Mouse (Mus musculus): ENCODE results near the gene Fam184b. TPM values are rescaled to one million over a fixed set of nuclear protein-coding genes. Genes with fewer than 3 reads are reported as not detected.

Fam184b gene
- total RNA-seq, 2 experiments from 2014 or later: 6.9 to 10.4 TPM

DNA sequence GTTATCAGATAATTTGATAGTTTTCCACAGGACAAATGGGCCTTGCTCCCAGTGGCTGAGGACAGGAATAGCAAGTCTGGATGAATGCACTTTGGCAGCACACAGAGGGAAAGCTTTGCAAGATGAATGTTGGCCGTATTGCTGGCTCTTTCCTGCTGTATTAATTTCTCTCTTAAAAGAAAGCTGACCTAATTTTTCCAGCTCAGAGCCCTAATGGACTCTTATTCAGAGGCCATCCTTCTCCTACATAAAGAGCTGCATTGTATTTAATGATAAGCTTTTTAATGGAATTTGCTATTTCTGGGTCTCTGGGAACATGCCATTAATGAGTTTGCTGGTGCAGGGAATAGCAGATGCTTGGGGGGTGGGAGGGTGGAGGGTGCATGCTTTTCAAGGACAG is 11.6 kb downstream of the Fam184b start:
- intact Hi-C loops (cut with DNase I): no loop called here
- DNase-seq (ENCODE audit: low spot score in 2 of 2): no peak

- DNase-seq (ENCODE audit: low spot score in 2 of 2): no peak
- intact Hi-C loops (cut with DNase I): no loop called here
These were observed 17.9 kb downstream of the Fam184b start for GRCm38 (mm10) chr5:45621511-45621910.

DNA sequence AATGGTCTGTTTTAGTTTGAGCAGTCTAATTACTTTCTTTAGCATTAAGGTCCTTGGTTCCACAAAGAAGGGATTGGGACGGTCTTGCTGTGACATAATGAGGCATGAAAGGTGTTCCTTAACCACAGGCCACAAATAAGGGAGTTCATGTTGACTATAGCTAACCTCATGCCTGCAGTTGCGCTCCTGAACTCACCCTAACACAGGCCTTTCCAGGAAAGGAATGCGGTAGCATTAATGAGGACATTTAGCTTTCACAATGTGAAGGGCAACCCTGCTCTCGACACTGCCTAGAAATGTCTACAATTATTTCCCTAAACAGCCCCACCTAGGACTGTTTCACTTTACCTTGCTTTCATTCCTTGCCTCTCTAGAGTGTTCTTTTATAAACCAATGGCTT is 40.4 kb downstream of the Fam184b start:
- no peak for DNase-seq (ENCODE audit: low spot score in 2 of 2)
- intact Hi-C loops (cut with DNase I): no loop called here

GRCm38 (mm10) chr5:45595363-45596039 is 43.9 kb downstream of the Fam184b start:
- intact Hi-C loops (cut with DNase I): no loop called here
- DNase-seq (ENCODE audit: low spot score in 2 of 2): no peak

DNA sequence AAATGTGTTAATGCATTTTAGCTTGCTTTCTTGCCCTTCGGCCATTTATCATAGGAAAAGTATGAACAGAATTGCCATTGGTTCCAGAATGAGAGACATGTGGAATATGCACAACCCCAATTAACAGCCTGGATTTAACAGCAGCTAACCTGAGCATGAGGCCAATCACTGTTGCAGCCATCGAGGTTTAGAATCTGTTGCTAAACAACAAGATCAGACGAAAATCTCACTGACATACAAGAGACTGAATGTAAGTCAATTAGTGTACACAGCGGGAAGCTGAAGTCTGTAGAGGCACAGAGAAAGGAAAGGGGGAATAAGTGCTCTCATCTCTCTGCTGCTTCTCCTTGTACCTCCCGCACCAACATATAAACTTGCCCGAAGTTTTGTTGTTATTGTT is 46.1 kb downstream of the Fam184b start:
- DNase-seq (ENCODE audit: low spot score in 2 of 2): no peak
- intact Hi-C loops (cut with DNase I): no loop called here

GRCm38 (mm10) chr5:45590094-45590493 is 49.3 kb downstream of the Fam184b start:
- intact Hi-C loops (cut with DNase I): loop anchor here (2.0 kb wide), 1 partner anchor 49 kb away; the partner anchor contains the start of gene Fam184b
- DNase-seq (ENCODE audit: low spot score in 2 of 2): no peak

DNA sequence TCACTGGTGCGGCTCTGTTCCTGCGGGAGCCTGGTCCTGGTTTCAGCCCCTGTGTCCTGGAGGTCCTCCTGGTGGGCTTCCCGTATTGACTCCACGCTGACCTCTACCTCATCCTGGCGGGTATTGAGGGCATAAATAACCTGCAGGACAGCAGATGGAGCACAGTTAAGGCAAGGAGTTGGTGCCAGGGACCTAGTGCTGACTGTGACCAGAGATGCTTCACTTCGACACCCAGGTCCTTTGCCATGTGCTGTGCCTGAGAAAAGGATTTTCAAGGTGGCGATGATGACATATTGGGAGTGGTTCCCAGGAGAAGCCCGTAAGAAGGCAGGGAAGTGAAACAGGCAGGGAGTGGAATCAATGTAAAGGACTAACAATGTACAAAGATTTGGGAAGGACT is 54.8 kb downstream of the Fam184b start:
- intact Hi-C loops (cut with DNase I): no loop called here
- DNase-seq (ENCODE audit: low spot score in 2 of 2): no peak

- no peak for DNase-seq (ENCODE audit: low spot score in 2 of 2)
- intact Hi-C loops (cut with DNase I): no loop called here
These were observed 59.1 kb downstream of the Fam184b start for GRCm38 (mm10) chr5:45580279-45580678.

GRCm38 (mm10) chr5:45577376-45577775 is 62.0 kb downstream of the Fam184b start:
- intact Hi-C loops (cut with DNase I): no loop called here

DNA sequence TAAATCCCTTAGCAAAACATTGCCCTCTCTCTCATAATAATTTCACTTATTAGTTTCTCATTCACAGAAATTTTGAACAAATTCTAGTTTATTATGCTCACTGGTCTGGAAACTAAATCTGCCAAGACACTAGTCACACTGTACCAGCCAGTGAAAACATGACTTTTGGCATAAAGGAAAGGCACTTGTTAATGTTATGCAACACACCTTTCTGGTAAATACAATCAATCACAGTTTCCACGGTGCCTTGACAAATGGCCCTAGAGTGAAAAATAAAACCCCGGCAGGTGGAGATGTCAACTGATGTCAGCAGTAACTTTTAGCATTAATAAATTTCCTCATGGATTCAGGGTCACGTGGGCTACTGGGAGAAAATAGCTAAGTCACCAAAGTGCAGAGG is 62.7 kb downstream of the Fam184b start:
- intact Hi-C loops (cut with DNase I): no loop called here
- DNase-seq (ENCODE audit: low spot score in 2 of 2): no peak

More at GRCm38 (mm10) chr5:45577376-45577775, 62.0 kb downstream of the Fam184b start:
- DNase-seq (ENCODE audit: low spot score in 2 of 2): no peak

DNA sequence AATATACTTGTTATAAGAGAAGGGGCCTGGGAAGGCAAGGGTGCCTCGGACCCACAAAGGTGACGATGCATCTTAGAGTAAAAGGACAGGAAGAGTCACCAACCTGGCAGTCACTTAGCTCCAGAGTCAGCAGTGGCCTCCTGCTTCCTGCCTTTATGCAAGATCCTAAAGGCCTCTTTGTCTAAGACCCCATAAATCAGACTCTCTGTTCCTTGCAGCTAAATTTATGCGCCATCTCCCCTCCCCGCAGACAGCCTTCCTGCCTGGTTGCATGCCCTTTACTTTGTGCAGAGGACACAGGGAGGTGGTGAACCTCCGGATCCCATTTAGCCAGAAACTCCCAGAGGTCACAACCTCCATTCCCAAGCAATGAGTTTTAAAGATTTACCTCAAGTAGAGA is 66.6 kb downstream of the Fam184b start:
- intact Hi-C loops (cut with DNase I): no loop called here
- no peak for DNase-seq (ENCODE audit: low spot score in 2 of 2)

- intact Hi-C loops (cut with DNase I): no loop called here
- no peak for DNase-seq (ENCODE audit: low spot score in 2 of 2)
These were observed 73.6 kb downstream of the Fam184b start for GRCm38 (mm10) chr5:45565829-45566228.

- peak in 1 of 2 experiments; percentile 15 for DNase-seq (ENCODE audit: low spot score in 2 of 2)
- intact Hi-C loops (cut with DNase I): no loop called here
These were observed 75.4 kb downstream of the Fam184b start for GRCm38 (mm10) chr5:45564054-45564453.

GRCm38 (mm10) chr5:45549586-45549985 is 89.8 kb downstream of the Fam184b start:
- intact Hi-C loops (cut with DNase I): no loop called here
- DNase-seq (ENCODE audit: low spot score in 2 of 2): no peak

GRCm38 (mm10) chr5:45543374-45543773 is 96.0 kb downstream of the Fam184b start:
- intact Hi-C loops (cut with DNase I): no loop called here
- no peak for DNase-seq (ENCODE audit: low spot score in 2 of 2)

DNA sequence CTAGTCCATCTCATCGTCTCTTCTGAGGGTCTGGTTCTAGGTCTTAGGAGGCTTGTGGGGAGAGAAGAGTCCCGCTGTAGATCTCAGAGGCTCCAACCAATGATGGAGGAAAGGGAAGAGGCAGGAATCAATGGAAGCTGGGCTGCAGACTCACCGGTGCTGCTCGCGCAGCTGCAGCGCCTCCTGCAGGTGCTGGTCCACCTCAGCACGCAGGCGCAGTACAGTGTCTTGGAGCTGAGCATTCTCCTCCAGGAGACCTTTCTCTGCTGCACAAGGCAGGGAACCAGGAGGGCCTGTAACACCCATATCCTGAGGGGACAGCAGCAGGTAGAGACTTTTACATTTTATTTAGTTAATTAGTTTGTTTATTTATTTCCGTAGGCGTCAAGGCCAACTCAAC is 99.9 kb downstream of the Fam184b start:
- no peak for DNase-seq (ENCODE audit: low spot score in 2 of 2)
- intact Hi-C loops (cut with DNase I): no loop called here

DNA sequence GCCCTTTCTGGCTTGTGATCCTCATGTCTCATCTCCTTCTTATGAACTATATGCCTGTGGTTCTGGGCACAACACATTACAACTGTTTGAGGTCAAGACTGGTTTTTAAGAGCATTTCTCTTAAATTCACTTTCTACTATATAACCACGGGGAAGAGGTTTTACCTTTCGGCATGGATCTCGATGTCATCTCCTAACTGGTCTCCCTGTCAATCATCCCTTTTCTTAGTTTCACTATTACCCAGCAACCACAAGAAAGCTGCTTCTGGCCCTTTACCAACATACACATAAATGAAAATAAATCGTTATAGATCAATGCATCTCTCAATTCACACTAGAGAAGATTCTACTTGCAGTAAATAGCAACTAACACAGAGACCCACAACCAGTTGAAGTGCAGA is 104.2 kb downstream of the Fam184b start:
- intact Hi-C loops (cut with DNase I): loop anchor here (2.0 kb wide), 1 partner anchor 134 kb away; the partner anchor contains the start of gene Ncapg
- DNase-seq (ENCODE audit: low spot score in 2 of 2): no peak

GRCm38 (mm10) chr5:45534319-45535098 is 104.9 kb downstream of the Fam184b start:
- intact Hi-C loops (cut with DNase I): loop anchor here (2.0 to 5.0 kb wide), 3 partner anchors 62 to 813 kb away; partner anchors contain the start of gene Ncapg
- peak; percentile 39 to 47 for DNase-seq (ENCODE audit: low spot score in 2 of 2)

GRCm38 (mm10) chr5:45529696-45530095 is 109.7 kb downstream of the Fam184b start:
- no peak for DNase-seq (ENCODE audit: low spot score in 2 of 2)
- intact Hi-C loops (cut with DNase I): loop anchor here (5.0 kb wide), 2 partner anchors 57 to 818 kb away; no protein-coding TSS in a partner anchor

GRCm38 (mm10) chr5:45526338-45526737 is 113.1 kb downstream of the Fam184b start:
- no peak for DNase-seq (ENCODE audit: low spot score in 2 of 2)
- intact Hi-C loops (cut with DNase I): no loop called here

- intact Hi-C loops (cut with DNase I): no loop called here
- DNase-seq (ENCODE audit: low spot score in 2 of 2): no peak
These were observed 114.3 kb downstream of the Fam184b start for GRCm38 (mm10) chr5:45525101-45525500.

All from left cerebral cortex, postnatal 36 days (tissue).